Mouse (Mus musculus): ENCODE data around the gene Rnd1. TPM values are rescaled to one million over a fixed set of nuclear protein-coding genes. Genes with fewer than 3 reads are reported as not detected.

Rnd1 gene
- total RNA-seq (2021): 10 to 100 TPM; 53.9 to 64.1 TPM
- long read RNA-seq, experiment 1, transcript Rnd1-201 (5 exons, 2,203 nt): major isoform, 84 of 97 reads
- long read RNA-seq, experiment 1, partial matches to known transcripts: 6 of 97 reads
- long read RNA-seq, experiment 1, other reads (novel, unspliced or antisense): 7 of 97 reads
- long read RNA-seq, experiment 2, transcript Rnd1-201 (5 exons, 2,203 nt): major isoform, 97 of 102 reads
- long read RNA-seq, experiment 2, partial matches to known transcripts: 1 of 102 reads
- long read RNA-seq, experiment 2, other reads (novel, unspliced or antisense): 4 of 102 reads

- peak; percentile 93 to 94 for DNase-seq (ENCODE audit: low spot score in 2 of 2)
- intact Hi-C loops (cut with DNase I): no loop called here
Observed at GRCm38 (mm10) chr15:98676940-98677728, at the start of gene Rnd1. TSS of gene Rnd1 (minus strand) at chr15:98677461.

GRCm38 (mm10) chr15:98726746-98727145, 49.5 kb upstream of the Rnd1 start:
- intact Hi-C loops (cut with DNase I): no loop called here
- no peak for DNase-seq (ENCODE audit: low spot score in 2 of 2)

- intact Hi-C loops (cut with DNase I): no loop called here
- no peak for DNase-seq (ENCODE audit: low spot score in 2 of 2)
Observed at GRCm38 (mm10) chr15:98726079-98726478, 48.8 kb upstream of the Rnd1 start.

- DNase-seq (ENCODE audit: low spot score in 2 of 2): no peak
- intact Hi-C loops (cut with DNase I): no loop called here
Observed at GRCm38 (mm10) chr15:98724441-98724840, 47.2 kb upstream of the Rnd1 start.

- intact Hi-C loops (cut with DNase I): no loop called here
- DNase-seq (ENCODE audit: low spot score in 2 of 2): no peak
Observed at GRCm38 (mm10) chr15:98722854-98723253, 45.6 kb upstream of the Rnd1 start.

- no peak for DNase-seq (ENCODE audit: low spot score in 2 of 2)
- intact Hi-C loops (cut with DNase I): no loop called here
Observed at GRCm38 (mm10) chr15:98722191-98722590, 44.9 kb upstream of the Rnd1 start.

- intact Hi-C loops (cut with DNase I): no loop called here
- no peak for DNase-seq (ENCODE audit: low spot score in 2 of 2)
Observed at GRCm38 (mm10) chr15:98717301-98717700, 40.0 kb upstream of the Rnd1 start.

- no peak for DNase-seq (ENCODE audit: low spot score in 2 of 2)
- intact Hi-C loops (cut with DNase I): no loop called here
Observed at GRCm38 (mm10) chr15:98714230-98714652, 37.0 kb upstream of the Rnd1 start.

GRCm38 (mm10) chr15:98710442-98710841, 33.2 kb upstream of the Rnd1 start:
- intact Hi-C loops (cut with DNase I): no loop called here
- peak; percentile 72 to 79 for DNase-seq (ENCODE audit: low spot score in 2 of 2)

GRCm38 (mm10) chr15:98707766-98708372, 30.6 kb upstream of the Rnd1 start, which contains the start of gene Ccdc65:
TSS of gene Ccdc65 (plus strand) at chr15:98708207.
- peak; percentile 92 to 95 for DNase-seq (ENCODE audit: low spot score in 2 of 2)

GRCm38 (mm10) chr15:98704312-98704711, 27.1 kb upstream of the Rnd1 start:
- intact Hi-C loops (cut with DNase I): no loop called here

More at GRCm38 (mm10) chr15:98707766-98708372, 30.6 kb upstream of the Rnd1 start, which contains the start of gene Ccdc65:
- intact Hi-C loops (cut with DNase I): no loop called here

GRCm38 (mm10) chr15:98699190-98700105, 22.2 kb upstream of the Rnd1 start:
- intact Hi-C loops (cut with DNase I): loop anchor here (2.0 kb wide), 1 partner anchor 35 kb away; no protein-coding TSS in a partner anchor
- peak; percentile 92 to 93 for DNase-seq (ENCODE audit: low spot score in 2 of 2)

More at GRCm38 (mm10) chr15:98704312-98704711, 27.1 kb upstream of the Rnd1 start:
- no peak for DNase-seq (ENCODE audit: low spot score in 2 of 2)

GRCm38 (mm10) chr15:98696216-98696615, 19.0 kb upstream of the Rnd1 start:
- intact Hi-C loops (cut with DNase I): no loop called here
- no peak for DNase-seq (ENCODE audit: low spot score in 2 of 2)

GRCm38 (mm10) chr15:98695726-98696125, 18.5 kb upstream of the Rnd1 start:
- DNase-seq (ENCODE audit: low spot score in 2 of 2): no peak
- intact Hi-C loops (cut with DNase I): no loop called here

- intact Hi-C loops (cut with DNase I): no loop called here
Observed at GRCm38 (mm10) chr15:98692171-98692715, 15.0 kb upstream of the Rnd1 start.

GRCm38 (mm10) chr15:98691486-98692147, 14.4 kb upstream of the Rnd1 start:
- intact Hi-C loops (cut with DNase I): no loop called here
- peak; percentile 54 to 60 for DNase-seq (ENCODE audit: low spot score in 2 of 2)

More at GRCm38 (mm10) chr15:98692171-98692715, 15.0 kb upstream of the Rnd1 start:
- DNase-seq (ENCODE audit: low spot score in 2 of 2): no peak

- intact Hi-C loops (cut with DNase I): no loop called here
- DNase-seq (ENCODE audit: low spot score in 2 of 2): no peak
Observed at GRCm38 (mm10) chr15:98689682-98690081, 12.4 kb upstream of the Rnd1 start.

- intact Hi-C loops (cut with DNase I): no loop called here
- DNase-seq (ENCODE audit: low spot score in 2 of 2): no peak
Observed at GRCm38 (mm10) chr15:98685926-98686325, 8.7 kb upstream of the Rnd1 start.
